Mouse (Mus musculus): ENCODE measurements at regions not wholly inside any gene's neighbourhood (a gene's known extent, or its start where the extent isn't known, plus 50 kb on each side); places are given as distances from the start of the nearest gene placed in this dataset.

GRCm38 (mm10) chr8:86351545-86352190, 228.8 kb downstream of the Abcc12 start:
- no peak for TF ChIP-seq CTCF (IDR thresholded peaks at IDR 0.05)
- DNase-seq (ENCODE audit: extremely low spot score in 1 of 2, low spot score in 2 of 2): no peak
- intact Hi-C loops (cut with DNase I): no loop called here
- no peak overlapping the region for H3K27ac ChIP-seq
- H3K4me3 ChIP-seq: no peak overlapping the region

- intact Hi-C loops (cut with DNase I): no loop called here
- no peak for DNase-seq (ENCODE audit: extremely low spot score in 1 of 2, low spot score in 2 of 2)
- Histone ChIP-seq H3K27ac (no peak overlapping the region), H3K4me3 (no peak overlapping the region)
- no peak for TF ChIP-seq CTCF (IDR thresholded peaks at IDR 0.05)
Observed at GRCm38 (mm10) chr8:86350128-86350527, 230.4 kb downstream of the Abcc12 start.

- H3K4me3 ChIP-seq: no peak overlapping the region
- no peak for DNase-seq (ENCODE audit: extremely low spot score in 1 of 2, low spot score in 2 of 2)
- TF ChIP-seq CTCF (IDR thresholded peaks at IDR 0.05): no peak
- no peak overlapping the region for H3K27ac ChIP-seq
- intact Hi-C loops (cut with DNase I): no loop called here
Observed at GRCm38 (mm10) chr8:86342016-86342684, 238.3 kb downstream of the Abcc12 start.

- peak overlapping the region; percentile 44; the same call in 1 of the 2 replicates for H3K27ac ChIP-seq
- TF ChIP-seq CTCF (IDR thresholded peaks at IDR 0.05): no peak
- DNase-seq (ENCODE audit: extremely low spot score in 1 of 2, low spot score in 2 of 2): no peak
- intact Hi-C loops (cut with DNase I): no loop called here
- H3K4me3 ChIP-seq: no peak overlapping the region
Observed at GRCm38 (mm10) chr8:86338574-86339264, 241.8 kb downstream of the Abcc12 start.

GRCm38 (mm10) chr8:86331383-86331782, 249.1 kb downstream of the Abcc12 start:
- DNase-seq (ENCODE audit: extremely low spot score in 1 of 2, low spot score in 2 of 2): no peak
- no peak for TF ChIP-seq CTCF (IDR thresholded peaks at IDR 0.05)
- intact Hi-C loops (cut with DNase I): no loop called here
- no peak overlapping the region for H3K4me3 ChIP-seq
- no peak overlapping the region for H3K27ac ChIP-seq

- Histone ChIP-seq H3K4me3 (no peak overlapping the region), H3K27ac (peak overlapping the region; percentile 50)
- TF ChIP-seq CTCF (IDR thresholded peaks at IDR 0.05): peak; percentile 2
- DNase-seq (ENCODE audit: extremely low spot score in 1 of 2, low spot score in 2 of 2): peak; percentile 64 to 65
- intact Hi-C loops (cut with DNase I): loop anchor here (2.0 to 5.0 kb wide), 6 partner anchors 48 to 626 kb away; partner anchors contain the start of gene Neto2
Observed at GRCm38 (mm10) chr8:86328626-86329025, 251.9 kb downstream of the Abcc12 start.

- intact Hi-C loops (cut with DNase I): loop anchor here (2.0 to 5.0 kb wide), 6 partner anchors 47 to 626 kb away; partner anchors contain the start of gene Neto2
- DNase-seq (ENCODE audit: extremely low spot score in 1 of 2, low spot score in 2 of 2): no peak
- H3K4me3 ChIP-seq: no peak overlapping the region
- peak overlapping the region; percentile 50 for H3K27ac ChIP-seq
- no peak for TF ChIP-seq CTCF (IDR thresholded peaks at IDR 0.05)
Observed at GRCm38 (mm10) chr8:86327982-86328381, 252.5 kb downstream of the Abcc12 start.

GRCm38 (mm10) chr8:86325040-86325439, 255.4 kb downstream of the Abcc12 start:
- intact Hi-C loops (cut with DNase I): loop anchor here (5.0 kb wide), 5 partner anchors 67 to 623 kb away; partner anchors contain the start of gene Neto2
- TF ChIP-seq CTCF (IDR thresholded peaks at IDR 0.05): no peak
- Histone ChIP-seq H3K27ac (peak overlapping the region; percentile 83), H3K4me3 (no peak overlapping the region)
- DNase-seq (ENCODE audit: extremely low spot score in 1 of 2, low spot score in 2 of 2): no peak

- intact Hi-C loops (cut with DNase I): no loop called here
- peak in 1 of 2 experiments; percentile 38 for DNase-seq (ENCODE audit: extremely low spot score in 1 of 2, low spot score in 2 of 2)
- no peak for TF ChIP-seq CTCF (IDR thresholded peaks at IDR 0.05)
Observed at GRCm38 (mm10) chr8:86324542-86324941, 255.9 kb downstream of the Abcc12 start.

GRCm38 (mm10) chr8:86323823-86324222, 256.7 kb downstream of the Abcc12 start:
- intact Hi-C loops (cut with DNase I): no loop called here
- H3K4me3 ChIP-seq: no peak overlapping the region
- TF ChIP-seq CTCF (IDR thresholded peaks at IDR 0.05): no peak
- peak overlapping the region; percentile 10; the same call in 1 of the 2 replicates for H3K27ac ChIP-seq
- no peak for DNase-seq (ENCODE audit: extremely low spot score in 1 of 2, low spot score in 2 of 2)

More at GRCm38 (mm10) chr8:86324542-86324941, 255.9 kb downstream of the Abcc12 start:
- peak overlapping the region; percentile 83 for H3K27ac ChIP-seq
- H3K4me3 ChIP-seq: no peak overlapping the region

GRCm38 (mm10) chr8:86322494-86322893, 258.0 kb downstream of the Abcc12 start:
- no peak overlapping the region for H3K4me3 ChIP-seq
- no peak overlapping the region for H3K27ac ChIP-seq
- DNase-seq (ENCODE audit: extremely low spot score in 1 of 2, low spot score in 2 of 2): no peak
- intact Hi-C loops (cut with DNase I): no loop called here
- no peak for TF ChIP-seq CTCF (IDR thresholded peaks at IDR 0.05)

GRCm38 (mm10) chr8:86320938-86321337, 259.5 kb downstream of the Abcc12 start:
- intact Hi-C loops (cut with DNase I): no loop called here
- Histone ChIP-seq H3K4me3 (no peak overlapping the region), H3K27ac (no peak overlapping the region)
- no peak for TF ChIP-seq CTCF (IDR thresholded peaks at IDR 0.05)
- no peak for DNase-seq (ENCODE audit: extremely low spot score in 1 of 2, low spot score in 2 of 2)

All from left cerebral cortex, adult 2 months (tissue).